Mouse (Mus musculus) hindbrain, embryonic 16.5 days (tissue): ENCODE results near the gene Cybc1. TPM values are rescaled to one million over a fixed set of nuclear protein-coding genes. Genes with fewer than 3 reads are reported as not detected.
A peak's percentile ranks its signal among the peaks of the same experiment; 100 is the strongest.

Source experiments
- ATAC-seq: fragments of 200-750 bp; cut with Nextera tagmentation; 2 replicates; pipeline ENCODE4 v1.8.0; 2017; ENCODE audit warnings: moderate TSS enrichment, moderate library complexity
- H3K27ac ChIP-seq: fragments of 300-500 bp; sonication (generic); 2 replicates; pipeline ENCODE4 v1.5.1; 2014; ENCODE audit warnings: low read depth, mild to moderate bottlenecking, control low read depth, low read length, moderate library complexity
- H3K27me3 ChIP-seq: fragments of 300-500 bp; sonication (generic); replicated peaks from 2 replicates; pipeline ENCODE4 v1.6.1; 2014; ENCODE audit warnings: low read length; ENCODE audit not compliant: control insufficient read depth, insufficient read depth
- H3K36me3 ChIP-seq: fragments of 300-500 bp; sonication (generic); 2 replicates; pipeline ENCODE4 v1.6.1; 2014; ENCODE audit warnings: mild to moderate bottlenecking, low read length, moderate library complexity, mixed read lengths; ENCODE audit not compliant: control insufficient read depth, insufficient read depth
- H3K4me1 ChIP-seq: fragments of 300-500 bp; sonication (generic); 2 replicates; pipeline ENCODE4 v1.6.1; 2014; ENCODE audit warnings: low read depth, low read length; ENCODE audit not compliant: control insufficient read depth, insufficient read depth
- H3K4me2 ChIP-seq: fragments of 300-500 bp; sonication (generic); 2 replicates; pipeline ENCODE4 v1.6.1; 2014; ENCODE audit warnings: mild to moderate bottlenecking, low read length, control low read depth, moderate library complexity
- H3K4me3 ChIP-seq: fragments of 300-500 bp; sonication (generic); 2 replicates; pipeline ENCODE4 v1.5.1; 2014; ENCODE audit warnings: mild to moderate bottlenecking, low read length, control low read depth, moderate library complexity
- H3K9ac ChIP-seq: fragments of 300-500 bp; sonication (generic); 2 replicates; pipeline ENCODE4 v1.6.1; 2014; ENCODE audit warnings: low read depth, mild to moderate bottlenecking, control low read depth, low read length, moderate library complexity
- H3K9me3 ChIP-seq: fragments of 300-500 bp; sonication (generic); 2 replicates; pipeline ENCODE4 v1.6.1; 2014; ENCODE audit warnings: mild to moderate bottlenecking, low read length, moderate library complexity; ENCODE audit not compliant: control insufficient read depth
- whole genome bisulfite sequencing: fragments of 180-500 bp; shearing (Covaris S2); extraction: QIAGEN DNeasy Blood & Tissue Kit; methylation state at CpG from one replicate; pipeline ENCODE4 v1.1.7; 2014; 5-methylcytosine and 5-hydroxymethylcytosine counted together
- polyA plus RNA-seq: library from polyadenylated mRNA; unstranded; fragments of >200 nt; fragmentation: Nextera tagmentation; extraction: Ambion mirVana; gene quantifications from 2 replicates; pipeline ENCODE4 v1.2.1, GENCODE M21; 2015

The Cybc1 gene
- polyA plus RNA-seq, 1 experiment from 2014 or later, result 36.8 TPM

DNA sequence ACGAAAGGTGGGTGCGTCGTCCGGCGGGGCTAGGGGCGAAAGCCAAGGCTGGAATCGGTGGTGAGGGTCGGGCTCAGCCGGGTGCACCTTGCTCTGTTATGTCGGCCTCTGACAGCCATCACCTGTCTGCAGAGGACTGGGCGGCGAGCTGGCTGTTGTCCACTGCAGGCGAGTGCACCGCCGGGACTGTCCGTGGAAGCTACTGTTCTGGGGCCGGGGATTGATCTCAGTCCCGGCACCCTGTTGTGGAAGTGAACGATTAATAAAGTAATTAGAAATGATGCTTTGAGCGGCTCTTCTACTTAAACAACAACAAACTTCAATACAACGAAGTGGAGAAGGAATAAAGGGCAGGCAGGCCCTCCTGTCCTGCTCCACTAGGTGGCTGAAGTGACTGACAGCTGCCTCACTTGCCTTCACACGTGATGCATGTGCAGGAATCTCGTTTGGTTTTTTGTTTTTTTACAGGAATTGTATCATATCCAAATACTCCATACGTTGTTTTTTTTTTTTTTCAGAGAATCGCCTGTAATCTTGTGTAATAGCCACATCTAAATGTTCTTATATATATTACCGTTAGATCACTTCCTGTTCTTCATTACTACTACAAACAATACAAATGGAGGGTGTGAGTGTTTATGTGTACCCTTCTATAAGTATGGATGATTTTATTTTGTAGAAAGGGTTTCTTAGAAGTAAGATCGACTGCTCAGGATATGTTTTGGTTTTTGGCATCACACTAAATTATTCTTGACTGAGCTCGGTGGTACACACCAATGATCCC lies 8.4 kb upstream of the Cybc1 start:
- no peaks in the 10 kb centered on the region for H3K27me3 ChIP-seq
- 3% methylated on average over 28 of the region's 28 CpGs for WGBS
- peaks cover 3% of the 10 kb centered on the region; the same call in 1 of the 2 replicates for H3K36me3 ChIP-seq
- H3K9me3 ChIP-seq, result no peaks in the 10 kb centered on the region
- peak; percentile 60 for ATAC-seq
- H3K4me1 ChIP-seq, result peaks cover 25% of the 10 kb centered on the region
- peak overlapping the region; percentile 90 for H3K9ac ChIP-seq
- H3K27ac ChIP-seq, result peak overlapping the region; percentile 95
- peak overlapping the region; percentile 79 for H3K4me3 ChIP-seq
- peak overlapping the region; percentile 68 for H3K4me2 ChIP-seq

GRCm38 (mm10) chr11:121236564-121237344 lies 7.6 kb upstream of the Cybc1 start, which contains the start of gene Narf:
Narf (plus strand) TSS chr11:121237253.
- WGBS, result under 1% methylated on average over 50 of the region's 50 CpGs
- ATAC-seq, result peak; percentile 99
- H3K27ac ChIP-seq, result peak within 1 kb of the TSS; percentile 95
- no peaks in the 10 kb centered on the region for H3K9me3 ChIP-seq
- H3K4me2 ChIP-seq, result peak within 1 kb of the TSS; percentile 68
- H3K9ac ChIP-seq, result peak within 1 kb of the TSS; percentile 90
- H3K4me3 ChIP-seq, result peak within 1 kb of the TSS; percentile 79
- no peaks in the 10 kb centered on the region for H3K36me3 ChIP-seq
- peaks cover 25% of the 10 kb centered on the region for H3K4me1 ChIP-seq
- no peaks in the 10 kb centered on the region for H3K27me3 ChIP-seq

GRCm38 (mm10) chr11:121235475-121236238 lies 6.5 kb upstream of the Cybc1 start:
- Histone ChIP-seq H3K4me2 (peak overlapping the region; percentile 46), H3K4me1 (peaks cover 20% of the 10 kb centered on the region), H3K4me3 (no peak overlapping the region), H3K9me3 (no peaks in the 10 kb centered on the region), H3K27me3 (no peaks in the 10 kb centered on the region), H3K36me3 (no peaks in the 10 kb centered on the region), H3K9ac (no peak overlapping the region), H3K27ac (peak overlapping the region; percentile 94)
- WGBS, result 29% methylated on average over 9 of the region's 9 CpGs
- no peak for ATAC-seq

GRCm38 (mm10) chr11:121232706-121233105 lies 3.6 kb upstream of the Cybc1 start:
- Histone ChIP-seq H3K4me1 (peaks cover 12% of the 10 kb centered on the region), H3K9me3 (no peaks in the 10 kb centered on the region), H3K36me3 (no peaks in the 10 kb centered on the region), H3K4me2 (no peak overlapping the region), H3K27me3 (no peaks in the 10 kb centered on the region), H3K27ac (no peak overlapping the region), H3K9ac (no peak overlapping the region), H3K4me3 (no peak overlapping the region)
- no peak for ATAC-seq
- WGBS, result 41% methylated on average over 4 of the region's 4 CpGs

GRCm38 (mm10) chr11:121231628-121232291 lies 2.6 kb upstream of the Cybc1 start:
- no peak overlapping the region for H3K27ac ChIP-seq
- H3K9me3 ChIP-seq, result no peaks in the 10 kb centered on the region
- no peak overlapping the region for H3K9ac ChIP-seq
- no peak overlapping the region for H3K4me3 ChIP-seq
- no peaks in the 10 kb centered on the region for H3K27me3 ChIP-seq
- no peak for ATAC-seq
- no peaks in the 10 kb centered on the region for H3K36me3 ChIP-seq
- 54% methylated on average over 4 of the region's 4 CpGs for WGBS
- H3K4me2 ChIP-seq, result no peak overlapping the region
- H3K4me1 ChIP-seq, result peaks cover 20% of the 10 kb centered on the region

DNA sequence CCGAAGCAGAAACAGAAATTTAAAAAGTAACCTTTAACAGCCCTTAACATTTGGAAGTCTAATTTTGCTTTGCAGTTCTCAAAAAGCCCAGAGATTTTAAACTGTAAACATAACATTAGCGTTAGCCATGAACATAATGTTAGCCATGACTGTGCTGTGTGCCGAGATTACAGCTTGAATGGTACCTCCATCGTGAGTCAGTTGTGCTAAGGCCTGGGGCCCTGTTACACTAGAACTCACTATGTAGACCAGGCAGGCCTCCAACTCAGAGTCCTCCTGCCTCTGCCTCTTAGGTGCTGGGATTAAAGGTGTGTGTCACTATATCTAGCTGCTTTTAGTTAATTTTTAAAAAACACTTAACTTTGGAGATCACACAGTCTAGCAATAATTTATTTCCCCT lies 2.1 kb upstream of the Cybc1 start:
- ATAC-seq, result no peak
- peaks cover 18% of the 10 kb centered on the region for H3K4me1 ChIP-seq
- no peak overlapping the region for H3K4me2 ChIP-seq
- no peaks in the 10 kb centered on the region for H3K27me3 ChIP-seq
- no peak overlapping the region for H3K9ac ChIP-seq
- no peak overlapping the region for H3K4me3 ChIP-seq
- WGBS, result 83% methylated on average over 4 of the region's 4 CpGs
- H3K36me3 ChIP-seq, result no peaks in the 10 kb centered on the region; the same call in 1 of the 2 replicates
- H3K9me3 ChIP-seq, result no peaks in the 10 kb centered on the region
- no peak overlapping the region for H3K27ac ChIP-seq

- ATAC-seq, result 0 out of 2 replicates have a peak, but pooled peaks have one; percentile 7
- no peaks in the 10 kb centered on the region for H3K9me3 ChIP-seq
- H3K27me3 ChIP-seq, result no peaks in the 10 kb centered on the region
- peak overlapping the region; percentile 55 for H3K27ac ChIP-seq
- WGBS, result 25% methylated on average over 21 of the region's 21 CpGs
- H3K4me2 ChIP-seq, result peak overlapping the region; percentile 90
- H3K36me3 ChIP-seq, result peaks cover 13% of the 10 kb centered on the region
- peaks cover 17% of the 10 kb centered on the region for H3K4me1 ChIP-seq
- H3K4me3 ChIP-seq, result peak overlapping the region; percentile 74
- H3K9ac ChIP-seq, result peak overlapping the region; percentile 74
Observed at GRCm38 (mm10) chr11:121228129-121229017, 749 bp downstream of the Cybc1 start.
